Mouse (Mus musculus): ENCODE measurements around the gene Ttll11. TPM values are rescaled to one million over a fixed set of nuclear protein-coding genes. Genes with fewer than 3 reads are reported as not detected.

Gene Ttll11
- polyA plus RNA-seq, 1 experiment from 2014 or later, result 1.2 TPM

DNA sequence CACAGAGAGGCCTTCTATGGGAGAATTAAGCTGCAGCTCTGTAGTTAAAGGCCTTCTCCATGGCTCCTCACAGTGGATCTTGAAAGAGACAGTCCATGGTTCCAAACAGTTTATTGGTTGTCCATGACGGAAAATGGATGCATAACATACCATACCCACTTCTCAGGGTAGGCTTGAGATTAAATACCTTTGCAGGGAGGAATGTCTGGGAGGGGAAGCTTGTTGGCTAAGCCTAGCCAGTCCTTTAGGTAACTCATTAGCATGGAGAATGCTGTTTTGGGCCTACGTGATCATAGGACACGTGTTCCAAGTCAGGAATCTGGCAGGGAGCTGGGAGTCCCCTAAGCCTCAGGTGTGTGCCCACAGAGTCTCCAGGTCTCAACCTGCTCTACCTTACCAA lies 12.5 kb upstream of the Ttll11 start:
- Histone ChIP-seq H3K9me3 (ENCODE audit: low read depth, low read length) (no peaks in the 10 kb centered on the region), H3K9ac (no peak overlapping the region), H3K27me3 (ENCODE audit: insufficient read depth, low read length) (no peaks in the 10 kb centered on the region), H3K4me2 (no peak overlapping the region), H3K4me3 (ENCODE audit: low read depth, low read length) (no peak overlapping the region), H3K4me1 (ENCODE audit: insufficient read depth) (no peaks in the 10 kb centered on the region), H3K36me3 (ENCODE audit: insufficient read depth) (no peaks in the 10 kb centered on the region), H3K27ac (ENCODE audit: low read depth) (no peak overlapping the region)
- 78% methylated on average over 3 of the region's 3 CpGs for WGBS
- DNase-seq (no peak), ATAC-seq (ENCODE audit: insufficient read depth) (no peak)
- TF ChIP-seq CTCF (IDR thresholded peaks at IDR 0.05; ENCODE audit: low read depth), result no peak

DNA sequence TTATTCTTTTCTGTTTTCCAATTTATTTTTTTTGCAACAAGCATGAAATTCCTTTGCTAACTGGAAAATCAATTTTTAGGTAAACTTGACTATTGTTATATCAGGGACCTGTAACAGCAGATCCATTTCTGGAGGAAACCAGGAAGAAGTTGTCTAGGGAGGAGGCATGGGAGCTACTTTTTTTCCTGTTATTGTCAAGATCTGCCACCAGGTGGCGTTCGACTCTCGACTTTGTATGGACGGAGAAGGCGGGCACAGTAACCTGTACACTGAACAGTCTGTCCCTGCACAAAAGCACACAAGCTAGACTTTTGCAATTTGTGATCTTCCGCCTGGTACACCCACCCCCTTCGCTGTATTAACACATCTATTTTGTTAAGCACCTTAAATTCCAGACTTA lies 4.2 kb upstream of the Ttll11 start:
- H3K36me3 ChIP-seq (ENCODE audit: insufficient read depth), result no peaks in the 10 kb centered on the region
- no peaks in the 10 kb centered on the region for H3K4me1 ChIP-seq (ENCODE audit: insufficient read depth)
- no peak overlapping the region for H3K4me3 ChIP-seq (ENCODE audit: low read depth, low read length)
- no peak overlapping the region for H3K4me2 ChIP-seq
- WGBS, result 3% methylated on average over 7 of the region's 7 CpGs
- H3K9ac ChIP-seq, result no peak overlapping the region
- ATAC-seq (ENCODE audit: insufficient read depth) (no peak), DNase-seq (peak; percentile 83)
- no peaks in the 10 kb centered on the region for H3K9me3 ChIP-seq (ENCODE audit: low read depth, low read length)
- peak; percentile 77 for TF ChIP-seq CTCF (IDR thresholded peaks at IDR 0.05; ENCODE audit: low read depth)
- no peak overlapping the region for H3K27ac ChIP-seq (ENCODE audit: low read depth)
- peaks cover 9% of the 10 kb centered on the region; the same call in 1 of the 2 replicates for H3K27me3 ChIP-seq (ENCODE audit: insufficient read depth, low read length)

DNA sequence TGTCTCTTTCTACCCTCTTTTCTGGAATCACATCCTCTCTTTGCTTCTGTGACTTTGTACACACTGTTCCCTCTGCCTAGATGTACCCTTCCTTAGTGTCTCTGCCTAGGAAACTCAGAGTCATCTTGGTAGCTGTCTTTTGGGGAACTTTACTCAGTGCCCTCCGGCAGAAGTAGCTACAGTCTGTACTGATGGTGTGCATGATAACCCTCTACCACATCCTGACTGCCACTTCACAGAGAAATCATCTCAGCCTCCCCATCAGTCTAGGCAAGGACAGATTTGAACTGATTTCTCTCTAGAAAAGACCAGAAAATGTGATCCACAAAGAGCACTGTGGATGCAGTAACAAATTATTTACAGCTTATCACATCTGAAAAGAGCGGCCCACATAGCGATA lies 2.2 kb upstream of the Ttll11 start:
- 78% methylated on average over 3 of the region's 3 CpGs for WGBS

DNA sequence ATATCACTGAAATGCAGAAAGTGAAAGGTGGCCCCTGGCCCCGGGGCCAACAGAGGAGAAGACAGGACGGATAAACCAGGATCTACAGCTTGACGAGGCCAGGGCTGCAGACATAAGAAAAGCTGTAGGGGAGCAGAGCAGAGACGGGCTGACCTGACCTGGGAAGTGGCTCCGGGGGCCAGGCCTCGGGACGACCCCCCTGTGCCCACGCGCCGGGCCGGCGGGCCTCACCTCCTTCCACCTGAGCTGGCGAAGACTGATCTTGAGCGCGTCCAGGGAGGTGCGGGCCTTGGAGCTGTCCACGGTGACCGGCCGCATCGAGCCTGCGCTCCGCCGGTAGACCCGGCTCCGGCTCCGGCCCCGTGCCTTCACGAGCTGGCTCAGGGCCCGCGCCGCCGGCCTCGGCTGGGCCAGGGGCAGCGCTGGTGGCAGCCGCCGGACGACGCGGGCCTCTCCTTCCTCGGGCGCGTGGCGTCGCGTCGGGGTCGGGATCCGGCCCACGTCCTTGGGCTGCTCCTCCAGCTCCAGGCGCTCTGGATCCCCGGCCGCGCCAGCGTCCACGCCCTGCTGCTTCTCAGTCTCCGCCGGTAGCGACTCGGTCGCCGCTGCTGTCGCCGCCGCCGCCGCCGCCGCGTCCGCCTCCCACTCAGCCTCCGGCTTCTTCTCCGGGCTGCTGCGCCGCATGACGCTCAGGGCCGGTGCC lies 621 bp downstream of the Ttll11 start:
- TF ChIP-seq CTCF (IDR thresholded peaks at IDR 0.05; ENCODE audit: low read depth), result no peak
- under 1% methylated on average over 63 of the region's 76 CpGs for WGBS
- peak; percentile 55 for DNase-seq

More for the DNA sequence above, 2.2 kb upstream of the Ttll11 start:
- ATAC-seq (ENCODE audit: insufficient read depth) (no peak), DNase-seq (no peak)
- Histone ChIP-seq H3K4me2 (no peak overlapping the region), H3K27me3 (ENCODE audit: insufficient read depth, low read length) (peaks cover 6% of the 10 kb centered on the region; the same call in 1 of the 2 replicates), H3K4me3 (ENCODE audit: low read depth, low read length) (no peak overlapping the region), H3K27ac (ENCODE audit: low read depth) (no peak overlapping the region), H3K9ac (no peak overlapping the region), H3K4me1 (ENCODE audit: insufficient read depth) (peaks cover 17% of the 10 kb centered on the region), H3K36me3 (ENCODE audit: insufficient read depth) (no peaks in the 10 kb centered on the region), H3K9me3 (ENCODE audit: low read depth, low read length) (no peaks in the 10 kb centered on the region)
- TF ChIP-seq CTCF (IDR thresholded peaks at IDR 0.05; ENCODE audit: low read depth), result no peak

DNA sequence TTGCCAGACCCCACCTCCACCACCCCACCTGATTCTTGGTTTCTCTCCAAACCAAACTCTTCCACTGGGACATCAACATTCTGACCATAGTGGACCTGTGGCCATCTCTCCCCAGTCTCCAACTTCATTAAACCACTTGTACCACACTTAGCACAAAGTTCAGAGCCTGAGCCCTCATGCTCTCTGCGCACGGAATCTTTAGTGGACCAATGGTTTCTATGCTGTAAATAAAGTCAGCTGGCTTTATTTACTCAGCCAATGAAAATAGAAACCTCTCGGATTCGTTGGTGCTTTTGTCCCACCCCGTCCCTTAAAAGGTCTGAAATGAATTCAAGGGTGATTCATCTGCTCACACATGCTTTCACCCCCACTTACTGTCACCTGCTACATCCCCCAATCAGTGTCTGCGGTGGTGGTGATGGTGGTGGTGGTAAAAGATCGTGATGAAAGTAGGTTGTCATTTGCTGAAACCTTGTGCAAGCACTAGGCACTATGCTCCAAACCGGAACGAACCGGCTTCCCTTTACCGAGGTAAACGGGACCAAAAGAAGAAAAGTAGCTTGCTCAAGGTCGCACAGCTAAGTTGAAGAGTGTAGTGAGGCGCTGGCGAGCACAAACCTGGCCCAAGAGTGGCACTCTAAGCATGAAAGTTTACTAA lies 1.3 kb downstream of the Ttll11 start:
- WGBS, result 15% methylated on average over 15 of the region's 15 CpGs

More for the DNA sequence above, 621 bp downstream of the Ttll11 start:
- peak; percentile 69 for ATAC-seq (ENCODE audit: insufficient read depth)
- peak overlapping the region; percentile 84 for H3K9ac ChIP-seq
- H3K36me3 ChIP-seq (ENCODE audit: insufficient read depth), result no peaks in the 10 kb centered on the region
- H3K4me1 ChIP-seq (ENCODE audit: insufficient read depth), result peaks cover 17% of the 10 kb centered on the region
- H3K4me3 ChIP-seq (ENCODE audit: low read depth, low read length), result peak overlapping the region; percentile 90
- peak overlapping the region; percentile 88 for H3K4me2 ChIP-seq
- no peaks in the 10 kb centered on the region for H3K9me3 ChIP-seq (ENCODE audit: low read depth, low read length)
- peak overlapping the region; percentile 67 for H3K27ac ChIP-seq (ENCODE audit: low read depth)
- no peaks in the 10 kb centered on the region for H3K27me3 ChIP-seq (ENCODE audit: insufficient read depth, low read length)

DNA sequence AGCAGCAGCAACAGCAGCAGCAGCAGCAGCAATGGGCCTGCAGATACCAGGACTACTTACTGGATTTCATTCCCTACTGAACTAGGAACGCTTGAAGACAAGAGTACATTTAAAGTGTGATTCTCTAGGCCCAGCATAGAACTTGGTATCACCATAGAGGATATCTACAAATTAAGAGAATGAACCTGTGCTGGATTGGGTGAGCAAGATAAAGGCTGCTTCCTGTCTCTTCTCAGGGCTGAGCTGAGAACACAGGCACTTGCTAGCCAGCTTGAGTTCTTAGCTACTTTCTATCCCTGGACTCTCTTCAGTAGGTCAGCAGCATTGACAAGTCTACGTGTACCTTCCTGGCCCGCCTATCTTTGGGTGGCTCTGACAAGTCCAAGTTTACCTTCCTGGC lies 2.0 kb downstream of the Ttll11 start:
- DNase-seq (no peak), ATAC-seq (ENCODE audit: insufficient read depth) (no peak)
- no peak for TF ChIP-seq CTCF (IDR thresholded peaks at IDR 0.05; ENCODE audit: low read depth)
- peaks cover 17% of the 10 kb centered on the region for H3K4me1 ChIP-seq (ENCODE audit: insufficient read depth)
- H3K27ac ChIP-seq (ENCODE audit: low read depth), result no peak overlapping the region
- H3K36me3 ChIP-seq (ENCODE audit: insufficient read depth), result no peaks in the 10 kb centered on the region
- peak overlapping the region; percentile 90 for H3K4me3 ChIP-seq (ENCODE audit: low read depth, low read length)
- 85% methylated on average over 3 of the region's 3 CpGs for whole genome bisulfite sequencing
- H3K4me2 ChIP-seq, result peak overlapping the region; percentile 88
- no peaks in the 10 kb centered on the region for H3K9me3 ChIP-seq (ENCODE audit: low read depth, low read length)
- H3K9ac ChIP-seq, result no peak overlapping the region
- H3K27me3 ChIP-seq (ENCODE audit: insufficient read depth, low read length), result no peaks in the 10 kb centered on the region

More for the DNA sequence above, 1.3 kb downstream of the Ttll11 start:
- Histone ChIP-seq H3K4me3 (ENCODE audit: low read depth, low read length) (peak overlapping the region; percentile 90), H3K4me1 (ENCODE audit: insufficient read depth) (peaks cover 17% of the 10 kb centered on the region), H3K27me3 (ENCODE audit: insufficient read depth, low read length) (no peaks in the 10 kb centered on the region), H3K9me3 (ENCODE audit: low read depth, low read length) (no peaks in the 10 kb centered on the region), H3K27ac (ENCODE audit: low read depth) (peak overlapping the region; percentile 67; the same call in 1 of the 2 replicates), H3K36me3 (ENCODE audit: insufficient read depth) (no peaks in the 10 kb centered on the region), H3K4me2 (peak overlapping the region; percentile 88), H3K9ac (peak overlapping the region; percentile 84)
- ATAC-seq (ENCODE audit: insufficient read depth), result no peak; the same call in 1 of the 2 replicates
- peak; percentile 46 for DNase-seq
- TF ChIP-seq CTCF (IDR thresholded peaks at IDR 0.05; ENCODE audit: low read depth), result no peak
